Mouse (Mus musculus) layer of hippocampus, postnatal 10 days (tissue): Measurements from ENCODE around the gene Nr2c2ap. TPM values are rescaled to one million over a fixed set of nuclear protein-coding genes. Genes with fewer than 3 reads are reported as not detected.

Source experiments
- DNase-seq, 2 experiments: peaks; one replicate each; pipeline ENCODE4 v3.0.0; 2021; ENCODE audit warnings: low spot score in 2 of 2
- total RNA-seq, 2 experiments: library from RNA; stranded (reverse); gene quantifications; 2 replicates each; pipeline ENCODE4 v1.2.3; 2021

The Nr2c2ap gene
- total RNA-seq, 2 experiments from 2014 or later: 36.1 to 41.7 TPM

- DNase-seq: peak; percentile 54 to 67
These were observed 12.1 kb upstream of the Nr2c2ap start for GRCm38 (mm10) chr8:70118726-70119700.

- DNase-seq: peak; percentile 95 to 97
These were observed 10.5 kb upstream of the Nr2c2ap start, which contains the start of gene Ncan for GRCm38 (mm10) chr8:70120667-70121066. TSS of gene Ncan (minus strand) at chr8:70120873.

GRCm38 (mm10) chr8:70122863-70123262 lies 8.3 kb upstream of the Nr2c2ap start:
- DNase-seq: no peak

GRCm38 (mm10) chr8:70124992-70125391 lies 6.1 kb upstream of the Nr2c2ap start:
- no peak for DNase-seq

GRCm38 (mm10) chr8:70128435-70128834 lies 2.7 kb upstream of the Nr2c2ap start:
- DNase-seq: peak; percentile 77 to 86

GRCm38 (mm10) chr8:70129309-70129952 lies 1.7 kb upstream of the Nr2c2ap start:
- peak; percentile 79 to 85 for DNase-seq

GRCm38 (mm10) chr8:70130066-70130465 lies 1.1 kb upstream of the Nr2c2ap start:
- no peak for DNase-seq

GRCm38 (mm10) chr8:70134086-70134485 lies 3.0 kb downstream of the Nr2c2ap start:
- DNase-seq: no peak

- DNase-seq: no peak
These were observed 3.8 kb downstream of the Nr2c2ap start for GRCm38 (mm10) chr8:70134931-70135330.

- no peak for DNase-seq
These were observed 5.5 kb downstream of the Nr2c2ap start for GRCm38 (mm10) chr8:70136591-70136990.

- no peak for DNase-seq
These were observed 6.8 kb downstream of the Nr2c2ap start for GRCm38 (mm10) chr8:70137890-70138289.

- peak; percentile 97 to 98 for DNase-seq
These were observed 8.1 kb downstream of the Nr2c2ap start, which contains the start of the genes Rfxank, Borcs8 and Mef2b for GRCm38 (mm10) chr8:70139026-70139857. TSS of gene Rfxank (minus strand) at chr8:70139154. TSS of gene Borcs8 (plus strand) at chr8:70139499. TSS of gene Mef2b (plus strand) at chr8:70139711.

- DNase-seq: no peak
These were observed 8.8 kb downstream of the Nr2c2ap start for GRCm38 (mm10) chr8:70139981-70140380.

GRCm38 (mm10) chr8:70147678-70148607 lies 16.8 kb downstream of the Nr2c2ap start:
- DNase-seq: no peak

- no peak for DNase-seq
These were observed 19.0 kb downstream of the Nr2c2ap start for GRCm38 (mm10) chr8:70150158-70150557.

- DNase-seq: peak; percentile 57 to 67
These were observed 21.6 kb downstream of the Nr2c2ap start for GRCm38 (mm10) chr8:70152537-70153257.

GRCm38 (mm10) chr8:70157240-70157800 lies 26.2 kb downstream of the Nr2c2ap start:
- no peak for DNase-seq

GRCm38 (mm10) chr8:70158069-70158853 lies 27.1 kb downstream of the Nr2c2ap start:
- DNase-seq: peak; percentile 69 to 79
